ENCODE assay signal across 8 mouse cellular contexts in the genomic region with DNA sequence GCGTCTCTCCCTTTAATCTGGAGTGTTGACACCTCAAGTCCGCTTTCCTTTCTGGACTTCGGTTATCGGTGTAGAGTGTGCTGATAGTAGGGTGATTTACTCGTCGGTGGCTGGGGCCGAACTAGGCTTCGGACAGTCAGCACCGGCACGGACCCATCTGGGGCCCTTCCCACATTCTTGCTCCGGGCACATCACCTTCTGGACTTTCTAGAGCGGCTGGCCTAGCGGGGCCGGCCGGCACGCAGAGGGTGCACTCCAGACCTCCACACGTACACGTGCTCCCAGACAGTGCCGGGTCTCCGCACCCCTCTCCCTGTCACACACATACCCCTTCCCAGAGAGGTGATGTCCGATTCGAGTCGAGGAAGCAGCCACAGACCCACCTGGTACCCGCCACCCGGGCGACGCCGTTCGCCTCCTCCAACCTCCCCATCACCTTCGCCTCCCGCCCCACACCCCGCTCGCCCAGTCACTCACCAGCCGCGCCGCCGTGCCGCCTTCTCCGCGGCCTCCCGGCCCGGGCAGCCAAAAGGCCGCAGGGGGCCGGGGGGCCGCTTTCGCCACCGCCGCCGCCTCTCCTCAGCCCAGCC. TPM values are rescaled to one million over a fixed set of nuclear protein-coding genes. Genes with fewer than 3 reads are reported as not detected.
DNase-seq lines count a peak whose midpoint lies in the region; ATAC-seq and TF ChIP-seq lines count a peak whose summit lies in the region.

No protein-coding gene starts in this region.

- peak overlapping the region; percentile 99 for H3K9ac ChIP-seq in liver, adult 2 months (ENCODE audit: low read depth, low read length)
- H3K9ac ChIP-seq in stomach, embryonic 14.5 days (replicated peaks; ENCODE audit: low read depth, low read length): peak overlapping the region; percentile 95

- 1% methylated on average over 45 of the region's 49 CpGs for WGBS in liver, adult 2 months
- WGBS in stomach, embryonic 14.5 days: under 1% methylated on average over 49 of the region's 49 CpGs

- H3K27ac ChIP-seq in liver, adult 2 months (replicated peaks; ENCODE audit: insufficient read depth, low read depth, low read length): peak overlapping the region; percentile 68
- peak overlapping the region; percentile 48; the same call in 1 of the 2 replicates for H3K27ac ChIP-seq in stomach, embryonic 14.5 days (ENCODE audit: low read length)

- no peak for TF ChIP-seq CTCF in liver, adult 2 months (IDR thresholded peaks at IDR 0.05; ENCODE audit: low read depth, low read length)

- H3K9me3 ChIP-seq in stomach, embryonic 14.5 days (ENCODE audit: control insufficient read depth, low read depth, low read length): 0 out of 2 replicates have a peak, but pooled peaks cover 3% of the 10 kb centered on the region

- peak; percentile 9 for DNase-seq in ovary, postnatal 10 days (ENCODE audit: low spot score)
- DNase-seq in ovary, adult 18-20 months (ENCODE audit: low spot score): no peak
- DNase-seq in embryo, embryonic 10.5 days (ENCODE audit: low spot score): peak; percentile 47
- DNase-seq in heart, adult 18-20 months: peak; percentile 37 to 56
- peak; percentile 26 for DNase-seq in kidney, adult 11 months
- DNase-seq in liver, adult 2 months (ENCODE audit: extremely low read depth, low read depth, low spot score): peak; percentile 63
- DNase-seq in naive thymus-derived CD4-positive, alpha-beta T cell, adult 2 months (ENCODE audit: low read depth): peak; percentile 41

- H3K4me2 ChIP-seq in stomach, embryonic 14.5 days (replicated peaks; ENCODE audit: low read depth, low read length): peak overlapping the region; percentile 92

- H3K36me3 ChIP-seq in liver, adult 2 months (ENCODE audit: control insufficient read depth, insufficient read depth, low read length): peaks cover 3% of the 10 kb centered on the region
- H3K36me3 ChIP-seq in stomach, embryonic 14.5 days (ENCODE audit: control insufficient read depth, insufficient read depth, low read length): no peaks in the 10 kb centered on the region

- peaks cover 17% of the 10 kb centered on the region for H3K4me1 ChIP-seq in liver, adult 2 months (ENCODE audit: control insufficient read depth, insufficient read depth, low read length)
- peaks cover 15% of the 10 kb centered on the region; the same call in 1 of the 2 replicates for H3K4me1 ChIP-seq in stomach, embryonic 14.5 days (ENCODE audit: control insufficient read depth, insufficient read depth, low read length)

- no peak for TF ChIP-seq POLR2A in liver, adult 2 months (IDR thresholded peaks at IDR 0.05; ENCODE audit: extremely low read depth, insufficient read depth, low read length)

- peak; percentile 50; the same call in 1 of the 2 replicates for ATAC-seq in stomach, embryonic 14.5 days (ENCODE audit: insufficient number of reproducible peaks, insufficient read depth, low FRiP score, low read depth)

- H3K4me3 ChIP-seq in liver, adult 2 months (ENCODE audit: insufficient read depth, low read depth, low read length): peak overlapping the region; percentile 72
- H3K4me3 ChIP-seq in stomach, embryonic 14.5 days (ENCODE audit: low read depth, low read length): peak overlapping the region; percentile 81

- no peaks in the 10 kb centered on the region for H3K27me3 ChIP-seq in liver, adult 2 months (ENCODE audit: control insufficient read depth, insufficient read depth, low read length)
- no peaks in the 10 kb centered on the region for H3K27me3 ChIP-seq in stomach, embryonic 14.5 days (ENCODE audit: control insufficient read depth, insufficient read depth, low read length)

- peaks cover 18% of the 10 kb centered on the region; the same call in 1 of the 2 replicates for H3K79me2 ChIP-seq in liver, adult 2 months (ENCODE audit: control insufficient read depth, insufficient read depth, low read length)

RNA-seq across cellular contexts. Expression of gene Atp13a3, which starts 17.8 kb away (rescaled TPM):
- total RNA-seq in heart, adult 18-20 months (2021): 10 to 100 TPM; 48.4 to 49.8 TPM
- total RNA-seq in liver, adult 2 months (2014; rRNA removed): 80.9 and 97.7 TPM in 2 replicates
- polyA plus RNA-seq in liver, adult 2 months (2012; rRNA removed): 46.3 and 52.7 TPM in 2 replicates
- polyA plus RNA-seq in stomach, embryonic 14.5 days (2014; fragmentation: Nextera tagmentation; extraction: Ambion mirVana): 14.5 and 18.0 TPM in 2 replicates
